Mouse (Mus musculus) cerebellum, adult 2 months (tissue): Measurements from ENCODE around the gene Cyp2d10.

Source experiments
- CTCF ChIP-seq: fragments of 200-500 bp; IDR thresholded peaks from 2 replicates; pipeline ENCODE4 v1.5.1; 2011; ENCODE audit warnings: low read depth, mild to moderate bottlenecking, control low read depth, low read length, moderate library complexity, borderline replicate concordance; ENCODE audit not compliant: insufficient read depth
- POLR2A ChIP-seq: fragments of 200-500 bp; IDR thresholded peaks from 2 replicates; pipeline ENCODE4 v1.6.1; 2011; ENCODE audit warnings: low read length, control low read depth, borderline replicate concordance; ENCODE audit not compliant: insufficient read depth

DNA sequence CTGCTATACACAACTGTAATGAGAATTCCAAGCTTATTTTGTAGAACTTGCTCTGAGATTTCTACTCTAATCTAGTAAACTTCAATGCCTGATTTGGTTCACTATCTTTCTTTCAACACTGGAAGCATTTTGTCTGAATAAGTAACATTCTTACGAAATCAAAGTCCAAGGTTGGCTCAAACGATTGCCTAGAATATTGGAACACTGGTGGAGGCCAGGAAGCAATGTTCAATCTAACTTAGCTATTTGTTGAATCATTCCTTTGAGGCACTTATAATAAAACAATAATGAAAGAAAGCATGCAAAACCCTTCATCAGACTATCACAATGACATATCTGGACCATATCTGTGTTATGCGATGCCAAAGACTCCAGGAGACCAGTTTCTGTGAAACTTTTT lies 27.5 kb upstream of the Cyp2d10 start:
- TF ChIP-seq CTCF = no peak
- no peak for TF ChIP-seq POLR2A
